Mouse (Mus musculus) liver, embryonic 12.5 days (tissue): ENCODE data around the gene Fmo4. TPM values are rescaled to one million over a fixed set of nuclear protein-coding genes. Genes with fewer than 3 reads are reported as not detected.

Experiments used
- ATAC-seq: fragments of 200-750 bp; cut with Nextera tagmentation; 2 replicates; pipeline ENCODE4 v1.8.0; 2017; ENCODE audit warnings: moderate number of reproducible peaks, mild to moderate bottlenecking, moderate library complexity
- H3K27ac ChIP-seq: fragments of 300-500 bp; sonication (generic); 2 replicates; pipeline ENCODE4 v1.5.1; 2016; ENCODE audit warnings: mild to moderate bottlenecking
- H3K27me3 ChIP-seq: fragments of 300-500 bp; sonication (generic); replicated peaks from 2 replicates; pipeline ENCODE4 v1.6.1; 2016; ENCODE audit warnings: mild to moderate bottlenecking, moderate library complexity
- H3K36me3 ChIP-seq: fragments of 300-500 bp; sonication (generic); 2 replicates; pipeline ENCODE4 v1.6.1; 2016; ENCODE audit warnings: mild to moderate bottlenecking, moderate library complexity
- H3K4me1 ChIP-seq: fragments of 300-500 bp; sonication (generic); 2 replicates; pipeline ENCODE4 v1.6.1; 2016
- H3K4me2 ChIP-seq: fragments of 300-500 bp; sonication (generic); 2 replicates; pipeline ENCODE4 v1.6.1; 2016; ENCODE audit warnings: mild to moderate bottlenecking, moderate library complexity
- H3K4me3 ChIP-seq: fragments of 300-500 bp; sonication (generic); 2 replicates; pipeline ENCODE4 v1.5.1; 2016; ENCODE audit warnings: mild to moderate bottlenecking, moderate library complexity
- H3K9ac ChIP-seq: fragments of 300-500 bp; sonication (generic); 2 replicates; pipeline ENCODE4 v1.6.1; 2016; ENCODE audit warnings: mild to moderate bottlenecking, moderate library complexity
- H3K9me3 ChIP-seq: fragments of 300-500 bp; sonication (generic); replicated peaks from 2 replicates; pipeline ENCODE4 v1.6.1; 2016; ENCODE audit warnings: mild to moderate bottlenecking, moderate library complexity
- WGBS: fragments of 180-500 bp; shearing (Covaris S2); methylation state at CpG from one replicate; pipeline ENCODE4 v1.1.7; 2016; ENCODE audit not compliant: insufficient replicate concordance; 5-methylcytosine and 5-hydroxymethylcytosine counted together
- polyA plus RNA-seq: library from polyadenylated mRNA; unstranded; fragments of >200 nt; fragmentation: Nextera tagmentation; extraction: Ambion mirVana; gene quantifications from 2 replicates; pipeline ENCODE4 v1.2.1, GENCODE M21; 2016

Fmo4 gene
- polyA plus RNA-seq, 1 experiment from 2014 or later: 0.67 TPM

DNA sequence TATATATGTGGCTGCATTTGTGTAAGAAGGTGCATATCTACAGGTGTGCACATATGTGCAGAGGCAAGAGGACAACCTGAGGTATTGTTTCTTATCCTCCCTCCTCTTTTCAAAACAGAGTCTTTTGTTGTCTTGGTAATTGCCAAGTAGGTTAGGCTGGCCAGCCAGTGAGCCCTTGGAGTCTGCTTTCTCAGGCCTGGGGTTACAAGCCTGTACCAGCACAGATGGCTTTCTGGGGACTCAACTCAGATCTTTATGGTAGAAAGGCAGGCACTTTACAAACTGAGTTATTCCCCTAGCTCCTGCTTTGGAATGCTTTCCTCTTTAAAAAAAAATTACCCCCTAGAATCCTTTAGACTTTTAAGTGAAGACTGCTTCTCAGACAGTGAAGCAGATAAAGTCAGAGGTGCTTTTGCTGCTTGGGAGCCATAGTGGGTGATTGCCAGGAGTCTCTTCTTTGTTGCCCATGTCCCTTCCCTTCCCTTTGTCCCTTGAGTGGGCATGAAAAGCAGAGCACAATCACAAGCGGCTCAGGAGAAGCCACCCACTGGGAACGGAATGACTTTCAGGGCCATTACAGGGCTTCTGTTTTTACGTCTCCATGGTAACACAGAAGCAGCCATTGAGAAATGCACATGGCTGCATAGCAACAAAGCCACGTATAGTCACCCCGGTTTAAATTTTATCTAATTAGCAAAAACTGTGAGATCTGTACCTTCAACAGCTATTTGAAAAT, 18.2 kb upstream of the Fmo4 start:
- 24% methylated on average over 5 of the region's 5 CpGs for whole genome bisulfite sequencing
- Histone ChIP-seq H3K9ac (no peak overlapping the region), H3K36me3 (no peaks in the 10 kb centered on the region), H3K4me3 (no peak overlapping the region), H3K4me2 (no peak overlapping the region), H3K9me3 (no peaks in the 10 kb centered on the region), H3K27me3 (no peaks in the 10 kb centered on the region), H3K27ac (no peak overlapping the region), H3K4me1 (no peaks in the 10 kb centered on the region)
- ATAC-seq: no peak

DNA sequence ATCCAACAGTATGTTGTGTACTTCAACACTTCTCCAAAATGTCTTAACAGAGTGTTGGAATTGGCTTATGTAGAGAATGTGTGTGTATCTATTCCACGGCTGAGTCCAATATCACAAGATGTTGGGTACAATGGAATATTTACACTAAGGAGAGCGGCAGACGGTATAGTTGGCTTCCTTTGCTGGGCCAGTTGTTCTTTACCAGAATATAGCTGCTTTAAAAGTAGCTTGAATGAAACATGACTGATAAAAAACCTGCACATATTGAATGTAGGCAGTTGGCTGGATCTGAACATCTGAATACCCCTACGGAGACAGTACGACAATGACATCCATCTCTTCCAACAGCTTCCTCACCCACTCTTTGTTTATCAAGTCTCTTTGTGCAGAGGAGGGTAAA, 5.5 kb upstream of the Fmo4 start:
- peaks cover 4% of the 10 kb centered on the region; the same call in 1 of the 2 replicates for H3K4me1 ChIP-seq
- H3K9me3 ChIP-seq: no peaks in the 10 kb centered on the region
- no peak overlapping the region for H3K9ac ChIP-seq
- H3K4me2 ChIP-seq: no peak overlapping the region
- 81% methylated on average over 5 of the region's 5 CpGs for WGBS
- no peaks in the 10 kb centered on the region for H3K36me3 ChIP-seq
- H3K4me3 ChIP-seq: no peak overlapping the region
- no peak for ATAC-seq
- H3K27ac ChIP-seq: no peak overlapping the region
- H3K27me3 ChIP-seq: no peaks in the 10 kb centered on the region

DNA sequence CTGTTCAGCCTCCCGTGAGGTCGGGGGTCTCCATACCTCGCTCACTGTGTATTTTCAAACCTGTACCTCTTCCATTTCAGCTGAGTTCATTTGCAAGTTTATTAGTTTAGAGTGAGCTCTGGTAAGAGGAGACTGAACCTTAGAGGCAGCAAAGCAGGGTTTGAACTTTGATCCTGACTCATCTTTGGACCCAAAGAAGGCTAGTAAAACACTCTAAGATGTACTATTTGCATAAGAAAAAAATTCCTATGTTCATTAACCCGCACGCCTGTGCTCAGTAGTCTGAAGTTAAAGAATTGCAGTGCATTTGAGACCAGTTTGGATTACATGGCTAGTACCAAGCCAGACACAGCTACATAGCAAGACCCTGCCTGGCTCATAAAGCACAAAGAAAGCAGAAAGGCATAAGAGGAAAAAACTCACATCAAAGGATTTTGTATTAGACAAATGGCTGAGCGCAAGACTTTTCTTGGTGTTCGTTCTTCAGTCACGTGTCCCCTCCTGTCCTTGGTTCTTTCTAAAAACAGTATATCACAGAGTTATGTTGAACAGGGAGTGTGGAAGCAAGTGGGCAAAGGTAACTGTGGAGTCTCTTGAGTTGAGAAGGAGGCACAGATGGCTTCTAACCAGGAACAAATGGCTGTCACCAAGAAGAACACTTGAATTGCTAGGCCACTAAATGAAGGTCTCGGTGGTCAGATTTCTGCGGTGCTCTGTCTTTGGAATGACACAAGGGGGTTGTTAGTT, 1.8 kb upstream of the Fmo4 start:
- Histone ChIP-seq H3K4me3 (no peak overlapping the region), H3K4me1 (peaks cover 4% of the 10 kb centered on the region; the same call in 1 of the 2 replicates), H3K9me3 (no peaks in the 10 kb centered on the region), H3K4me2 (no peak overlapping the region), H3K27me3 (no peaks in the 10 kb centered on the region), H3K27ac (no peak overlapping the region), H3K36me3 (no peaks in the 10 kb centered on the region), H3K9ac (no peak overlapping the region)
- ATAC-seq: no peak
- 69% methylated on average over 10 of the region's 10 CpGs for WGBS

DNA sequence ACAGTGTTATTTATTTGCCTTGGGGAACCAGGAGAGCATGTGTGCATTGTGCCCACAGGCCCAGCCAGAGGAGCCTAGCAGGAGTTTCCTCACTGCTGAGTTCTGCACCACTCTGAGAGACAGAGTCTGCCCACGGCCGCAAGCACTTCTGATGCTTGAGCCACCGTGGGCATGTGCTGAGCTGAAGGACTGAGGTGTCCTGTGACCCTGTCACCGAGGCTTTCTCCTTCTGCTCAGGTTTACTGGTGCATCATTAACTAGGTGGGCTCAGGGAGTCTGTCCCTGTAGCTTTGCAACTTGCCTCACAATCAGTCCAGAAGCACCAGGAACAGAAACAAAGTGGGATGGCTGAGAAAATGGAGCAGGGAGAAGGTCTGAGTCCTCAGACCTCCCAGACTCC, 1.2 kb upstream of the Fmo4 start:
- 62% methylated on average over 4 of the region's 4 CpGs for WGBS
- H3K27me3 ChIP-seq: no peaks in the 10 kb centered on the region
- no peaks in the 10 kb centered on the region for H3K9me3 ChIP-seq
- no peaks in the 10 kb centered on the region for H3K36me3 ChIP-seq
- no peak for ATAC-seq
- no peak overlapping the region for H3K9ac ChIP-seq
- no peak overlapping the region for H3K4me2 ChIP-seq
- H3K4me1 ChIP-seq: peaks cover 4% of the 10 kb centered on the region; the same call in 1 of the 2 replicates
- H3K4me3 ChIP-seq: no peak overlapping the region
- no peak overlapping the region for H3K27ac ChIP-seq

DNA sequence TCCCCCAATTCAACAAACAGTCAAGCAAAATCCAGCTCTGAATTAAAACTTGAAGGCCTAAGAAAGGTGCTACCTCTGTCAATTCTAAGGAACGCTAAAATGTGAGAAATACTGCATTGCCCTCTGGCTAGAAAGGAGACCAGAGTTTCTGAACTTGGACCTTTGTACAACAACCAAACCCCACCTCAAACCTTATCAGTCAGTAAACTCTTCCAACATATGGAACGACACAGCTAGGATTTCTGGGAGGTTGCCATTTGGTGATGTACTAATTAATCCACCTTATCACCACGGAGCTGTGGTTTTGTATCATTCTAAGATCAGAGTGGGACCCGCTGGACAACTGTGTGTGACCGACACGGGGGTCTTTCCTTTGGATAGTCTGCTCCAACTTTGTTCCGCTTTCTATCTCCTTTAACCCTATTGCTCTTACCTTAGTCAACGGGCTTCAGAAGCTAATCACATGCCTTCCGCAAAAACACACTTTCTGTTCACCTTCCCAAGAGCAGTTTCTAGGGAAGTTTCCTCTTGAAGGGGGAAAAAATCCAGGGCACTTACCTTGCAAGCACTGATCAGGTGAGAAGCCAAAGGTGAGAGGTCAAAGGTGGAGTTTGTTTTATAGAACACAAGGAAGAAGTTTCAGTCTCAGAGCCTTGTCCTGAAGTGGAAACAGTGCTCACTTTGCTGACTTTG, 483 bp downstream of the Fmo4 start:
- no peak overlapping the region for H3K4me3 ChIP-seq
- ATAC-seq: no peak
- no peaks in the 10 kb centered on the region for H3K36me3 ChIP-seq
- no peaks in the 10 kb centered on the region for H3K9me3 ChIP-seq
- peaks cover 4% of the 10 kb centered on the region; the same call in 1 of the 2 replicates for H3K4me1 ChIP-seq
- no peak overlapping the region for H3K4me2 ChIP-seq
- no peak overlapping the region for H3K9ac ChIP-seq
- no peaks in the 10 kb centered on the region for H3K27me3 ChIP-seq
- 70% methylated on average over 9 of the region's 9 CpGs for WGBS
- no peak overlapping the region for H3K27ac ChIP-seq

DNA sequence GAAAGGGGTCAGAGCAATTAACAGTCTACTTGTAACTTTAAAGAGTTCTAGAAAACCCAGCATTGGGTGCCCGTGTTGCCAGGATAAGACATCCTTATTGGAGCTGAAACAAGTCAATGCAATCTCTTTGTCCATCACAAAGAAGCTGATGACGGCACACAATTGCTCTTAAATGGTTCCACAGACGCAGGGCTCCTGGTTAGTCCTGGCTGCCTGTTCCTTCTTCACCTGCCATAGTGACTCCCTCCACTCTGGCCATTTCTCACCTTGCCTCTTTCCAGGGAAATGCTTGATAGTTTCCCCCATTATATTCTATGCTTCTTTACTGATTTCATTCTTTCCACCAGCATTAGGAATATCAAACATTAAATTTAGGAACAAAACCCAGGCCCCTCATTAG, 5.2 kb downstream of the Fmo4 start:
- H3K4me3 ChIP-seq: no peak overlapping the region
- no peaks in the 10 kb centered on the region for H3K4me1 ChIP-seq
- no peak overlapping the region for H3K4me2 ChIP-seq
- no peak for ATAC-seq
- no peak overlapping the region for H3K27ac ChIP-seq
- H3K9ac ChIP-seq: no peak overlapping the region
- no peaks in the 10 kb centered on the region for H3K9me3 ChIP-seq
- WGBS: 68% methylated on average over 3 of the region's 3 CpGs
- H3K27me3 ChIP-seq: no peaks in the 10 kb centered on the region
- no peaks in the 10 kb centered on the region for H3K36me3 ChIP-seq

DNA sequence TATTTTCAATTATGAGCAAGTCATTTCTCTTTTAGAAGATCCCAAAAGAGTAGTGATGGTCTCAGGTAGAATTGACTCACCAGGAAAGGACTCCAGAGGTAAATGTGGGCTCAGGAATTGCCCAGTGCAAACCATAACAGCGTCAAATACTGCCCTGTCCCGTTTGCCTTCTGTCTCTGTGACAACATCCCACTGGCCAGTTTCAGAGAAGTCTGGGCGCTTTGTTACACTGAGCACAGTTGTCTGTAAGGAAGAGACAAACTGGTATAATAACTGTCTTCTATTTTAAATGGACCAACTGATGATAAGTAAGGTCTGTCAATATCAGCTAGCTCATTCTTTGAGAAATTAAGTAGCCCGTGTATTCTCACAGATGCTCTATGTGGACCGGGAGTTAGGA, 6.3 kb downstream of the Fmo4 start:
- Histone ChIP-seq H3K27me3 (no peaks in the 10 kb centered on the region), H3K4me3 (no peak overlapping the region), H3K9me3 (no peaks in the 10 kb centered on the region), H3K36me3 (no peaks in the 10 kb centered on the region), H3K4me2 (no peak overlapping the region), H3K9ac (no peak overlapping the region), H3K4me1 (no peaks in the 10 kb centered on the region), H3K27ac (no peak overlapping the region)
- WGBS: 67% methylated on average over 5 of the region's 5 CpGs
- ATAC-seq: no peak

DNA sequence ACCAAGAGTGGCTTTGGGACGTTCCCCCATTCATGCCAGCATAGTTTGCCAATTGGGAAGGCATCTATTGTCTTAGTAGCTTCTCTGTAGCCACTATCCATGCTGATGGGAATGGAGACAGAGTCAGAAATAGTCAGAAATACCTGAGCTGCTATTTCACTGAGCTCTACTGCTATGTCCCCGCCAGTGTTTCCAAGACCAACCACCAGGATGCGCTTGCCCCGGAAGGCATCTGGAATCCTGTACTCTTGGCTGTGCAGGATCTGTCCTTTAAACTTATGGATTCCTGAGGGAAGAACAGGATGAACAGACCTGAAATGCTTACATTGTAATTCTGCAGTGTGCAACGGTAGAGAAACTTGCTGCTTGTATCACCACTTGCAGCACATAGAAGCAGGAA, 8.8 kb downstream of the Fmo4 start:
- Histone ChIP-seq H3K9ac (no peak overlapping the region), H3K4me1 (no peaks in the 10 kb centered on the region), H3K4me2 (no peak overlapping the region), H3K9me3 (no peaks in the 10 kb centered on the region), H3K4me3 (no peak overlapping the region), H3K27ac (no peak overlapping the region), H3K27me3 (no peaks in the 10 kb centered on the region), H3K36me3 (no peaks in the 10 kb centered on the region)
- no peak for ATAC-seq
- WGBS: 50% methylated on average over 5 of the region's 5 CpGs

DNA sequence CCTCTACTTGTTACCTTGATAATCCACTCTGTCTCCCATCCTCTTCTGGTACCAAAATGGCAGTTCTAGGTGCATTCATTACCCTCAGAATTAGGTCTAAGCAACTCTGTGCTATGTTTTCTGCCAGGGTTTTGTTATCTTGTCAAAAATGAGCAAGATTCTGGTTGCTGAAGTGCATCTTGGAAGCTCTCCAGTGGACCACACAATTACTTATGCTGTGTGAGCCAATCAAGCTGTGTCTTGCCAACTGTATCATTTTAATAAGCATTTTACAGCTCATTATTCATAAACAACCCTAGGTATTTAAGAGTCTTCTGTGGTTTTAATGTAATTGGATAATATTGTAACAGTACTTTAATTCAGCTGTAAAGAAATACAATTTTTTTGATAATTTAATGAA, 17.3 kb downstream of the Fmo4 start:
- Histone ChIP-seq H3K4me3 (no peak overlapping the region), H3K36me3 (no peaks in the 10 kb centered on the region), H3K4me1 (no peaks in the 10 kb centered on the region), H3K9ac (no peak overlapping the region), H3K27ac (no peak overlapping the region), H3K9me3 (no peaks in the 10 kb centered on the region), H3K4me2 (no peak overlapping the region), H3K27me3 (no peaks in the 10 kb centered on the region)
- no peak for ATAC-seq

DNA sequence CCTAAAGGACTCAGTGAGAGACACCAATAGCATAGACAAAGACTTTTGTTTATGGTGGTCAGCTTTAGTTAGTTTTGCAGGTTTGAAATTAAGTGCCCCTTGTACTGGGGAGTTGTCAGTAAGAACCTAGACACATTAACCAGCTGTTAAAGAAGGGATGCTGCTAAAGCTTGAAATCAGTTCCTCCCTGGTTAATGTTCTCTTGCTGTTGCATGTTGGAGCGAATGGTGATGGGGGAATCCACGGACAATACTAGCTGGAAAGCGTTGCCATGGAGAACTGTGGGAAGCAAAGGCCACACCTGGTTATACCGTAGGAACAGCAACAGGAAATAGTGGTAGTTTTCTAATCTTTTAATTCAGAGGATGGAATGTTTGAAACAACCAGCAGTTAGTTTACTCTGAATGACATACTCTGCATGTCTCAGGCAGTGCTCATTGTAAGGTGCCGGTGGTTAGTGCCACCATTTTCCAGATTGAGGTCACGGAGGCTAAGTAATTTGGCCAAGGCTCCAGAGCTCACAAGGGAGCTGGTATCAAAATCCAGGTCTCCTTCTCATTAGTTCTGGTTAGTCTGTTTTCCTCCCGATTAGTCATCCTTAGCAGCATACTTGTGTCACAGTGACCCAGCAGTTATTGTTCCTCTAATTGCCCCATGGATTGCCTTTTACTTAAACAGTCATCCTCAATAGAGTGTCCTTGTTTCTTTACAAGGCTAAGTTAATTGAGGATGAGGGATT, 21.3 kb downstream of the Fmo4 start:
- Histone ChIP-seq H3K27ac (no peak overlapping the region), H3K36me3 (no peaks in the 10 kb centered on the region), H3K9ac (no peak overlapping the region), H3K9me3 (no peaks in the 10 kb centered on the region), H3K27me3 (no peaks in the 10 kb centered on the region), H3K4me3 (no peak overlapping the region), H3K4me1 (no peaks in the 10 kb centered on the region), H3K4me2 (no peak overlapping the region)
- WGBS: 81% methylated on average over 7 of the region's 7 CpGs
- no peak for ATAC-seq

DNA sequence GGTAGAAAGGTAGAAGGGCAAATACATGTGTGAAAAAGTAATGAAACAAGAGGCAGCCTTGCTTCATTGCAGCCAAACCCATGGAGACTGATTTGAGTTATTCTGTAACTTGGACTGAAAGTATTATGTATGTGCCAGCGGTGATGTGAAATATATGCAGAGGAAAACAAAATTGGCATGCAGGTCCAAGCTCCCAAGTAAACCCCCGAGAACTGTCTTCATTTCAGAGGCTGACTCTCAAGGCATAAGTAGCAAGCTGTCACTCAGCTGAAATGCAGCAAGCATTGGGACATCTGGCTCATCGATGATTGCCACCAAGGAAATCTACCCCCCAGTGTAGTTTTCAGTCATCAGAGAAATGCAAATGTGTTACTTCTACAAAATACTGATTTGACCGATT, 28.6 kb downstream of the Fmo4 start:
- no peak overlapping the region for H3K9ac ChIP-seq
- H3K4me1 ChIP-seq: no peaks in the 10 kb centered on the region
- no peak overlapping the region for H3K4me3 ChIP-seq
- 62% methylated on average over 4 of the region's 4 CpGs for WGBS
- ATAC-seq: no peak
- no peaks in the 10 kb centered on the region for H3K36me3 ChIP-seq
- no peak overlapping the region for H3K4me2 ChIP-seq
- H3K27ac ChIP-seq: no peak overlapping the region
- H3K27me3 ChIP-seq: no peaks in the 10 kb centered on the region
- no peaks in the 10 kb centered on the region for H3K9me3 ChIP-seq
